ENCODE assay signal across 9 mouse cellular contexts in genomic region chr19:6489030-6489429, GRCm38 (mm10). TPM values are rescaled to one million over a fixed set of nuclear protein-coding genes. Genes with fewer than 3 reads are reported as not detected.
A peak's percentile ranks its signal among the peaks of the same experiment; 100 is the strongest.
DNase-seq lines count a peak whose midpoint lies in the region; ATAC-seq and TF ChIP-seq lines count a peak whose summit lies in the region.
"Had no signal": no experiment of that assay in that cellular context is flagged by ENCODE, and none has a peak within 500 bp of the region (broad histone marks: within the 10 kb centered on the region; RNA-seq: fewer than 3 reads in every experiment).

No protein-coding gene starts in this region.

- no peaks in the 10 kb centered on the region for H3K4me1 ChIP-seq in G1E (ENCODE audit: insufficient read depth, low read depth, low read length)
- peaks cover 10% of the 10 kb centered on the region for H3K4me1 ChIP-seq in forebrain, embryonic 13.5 days
- peaks cover 47% of the 10 kb centered on the region for H3K4me1 ChIP-seq in hindbrain, embryonic 10.5 days (replicated peaks)
- H3K4me1 ChIP-seq: limb, embryonic 15.5 days had no signal

- no peak overlapping the region for H3K4me2 ChIP-seq in forebrain, embryonic 13.5 days
- H3K4me2 ChIP-seq: limb, embryonic 15.5 days had no signal

- no peak overlapping the region for H3K9ac ChIP-seq in forebrain, embryonic 13.5 days
- H3K9ac ChIP-seq: limb, embryonic 15.5 days had no signal

- H3K4me3 ChIP-seq in G1E (ENCODE audit: low read depth, low read length) = no peak overlapping the region
- no peak overlapping the region for H3K4me3 ChIP-seq in forebrain, embryonic 13.5 days
- no peak overlapping the region for H3K4me3 ChIP-seq in hindbrain, embryonic 10.5 days
- H3K4me3 ChIP-seq: limb, embryonic 15.5 days had no signal

- WGBS in forebrain, embryonic 13.5 days = 0% methylated on average over 4 of the region's 4 CpGs
- WGBS in hindbrain, embryonic 10.5 days = 1% methylated on average over 4 of the region's 4 CpGs

- no peak overlapping the region for H3K27ac ChIP-seq in forebrain, embryonic 13.5 days
- H3K27ac ChIP-seq in hindbrain, embryonic 10.5 days = no peak overlapping the region
- H3K27ac ChIP-seq: limb, embryonic 15.5 days had no signal

- no peaks in the 10 kb centered on the region for H3K9me3 ChIP-seq in G1E (replicated peaks)
- no peaks in the 10 kb centered on the region for H3K9me3 ChIP-seq in forebrain, embryonic 13.5 days (replicated peaks)
- no peaks in the 10 kb centered on the region for H3K9me3 ChIP-seq in hindbrain, embryonic 10.5 days
- H3K9me3 ChIP-seq: limb, embryonic 15.5 days had no signal

- DNase-seq in G1E (ENCODE audit: low spot score) = peak; percentile 76
- DNase-seq in c-Kit-positive CD71-positive TER-119-negative erythroid progenitor cells, embryonic 14.5 days (ENCODE audit: low read depth) = peak; percentile 68
- peak; percentile 88 for DNase-seq in hindbrain, embryonic 10.5 days (ENCODE audit: low spot score)
- peak; percentile 80 to 88 for DNase-seq in layer of hippocampus, adult 8-10 months (ENCODE audit: low spot score in 2 of 2)
- peak; percentile 91 for DNase-seq in lung, postnatal 36 days
- peak; percentile 84 for DNase-seq in retina, postnatal 7 days (ENCODE audit: low read depth, low spot score)
- DNase-seq in urinary bladder, adult 18-20 months (ENCODE audit: low spot score in 2 of 2) = peak; percentile 66 to 81

- TF ChIP-seq CTCF in G1E (IDR thresholded peaks at IDR 0.05; ENCODE audit: low read depth, low read length) = peak; percentile 88

- no peaks in the 10 kb centered on the region for H3K36me3 ChIP-seq in G1E (replicated peaks)
- no peaks in the 10 kb centered on the region; the same call in 1 of the 2 replicates for H3K36me3 ChIP-seq in forebrain, embryonic 13.5 days (ENCODE audit: poor library complexity, severe bottlenecking)
- H3K36me3 ChIP-seq in hindbrain, embryonic 10.5 days = no peaks in the 10 kb centered on the region
- H3K36me3 ChIP-seq: limb, embryonic 15.5 days had no signal

- ATAC-seq in G1E (ENCODE audit: extremely low read depth, insufficient number of reproducible peaks, low FRiP score, poor library complexity, severe bottlenecking) = no peak; the same call in 1 of the 2 replicates
- peak; percentile 72 for ATAC-seq in forebrain, embryonic 13.5 days

- peaks cover 25% of the 10 kb centered on the region; the same call in 1 of the 2 replicates for H3K27me3 ChIP-seq in G1E (ENCODE audit: insufficient read depth, low read length)
- H3K27me3 ChIP-seq in forebrain, embryonic 13.5 days = peaks cover 6% of the 10 kb centered on the region; the same call in 1 of the 2 replicates
- peaks cover 64% of the 10 kb centered on the region for H3K27me3 ChIP-seq in hindbrain, embryonic 10.5 days (ENCODE audit: insufficient read depth, poor library complexity, severe bottlenecking)

RNA-seq across cellular contexts. Expression of gene Slc22a12, which starts 53.8 kb away (rescaled TPM):
- total RNA-seq in G1E (2014; fragmentation: Nextera tagmentation) (not detected in 2 replicates), G1E (2017) (not detected in 2 replicates)
- not detected in 2 replicates for polyA plus RNA-seq in G1E (2012)
- not detected in 2 replicates for polyA plus RNA-seq in forebrain, embryonic 13.5 days (2015; fragmentation: Nextera tagmentation; extraction: Ambion mirVana)
- not detected in 2 replicates for polyA plus RNA-seq in hindbrain, embryonic 10.5 days (2016; fragmentation: Nextera tagmentation; extraction: Ambion mirVana)
- total RNA-seq in layer of hippocampus, adult 8-10 months (2022) = 1 to 10 TPM in 2 of 4 experiments, under 1 TPM in 2; 0.50 to 1.3 (median 0.96) TPM
- polyA plus RNA-seq: limb, embryonic 15.5 days had no signal
